ENCODE assay signal across 18 mouse cellular contexts in genomic region chr7:114748239-114748638, GRCm38 (mm10). TPM values are rescaled to one million over a fixed set of nuclear protein-coding genes. Genes with fewer than 3 reads are reported as not detected.
A peak's percentile ranks its signal among the peaks of the same experiment; 100 is the strongest.
DNase-seq lines count a peak whose midpoint lies in the region; ATAC-seq and TF ChIP-seq lines count a peak whose summit lies in the region.
"Had no signal": no experiment of that assay in that cellular context is flagged by ENCODE, and none has a peak within 500 bp of the region (broad histone marks: within the 10 kb centered on the region; RNA-seq: fewer than 3 reads in every experiment).

No protein-coding gene starts in this region.

- 0 out of 2 replicates have a peak overlapping the region, but pooled peaks have one; percentile 36 for H3K27ac ChIP-seq in hindbrain, embryonic 10.5 days
- H3K27ac ChIP-seq in hindbrain, embryonic 12.5 days = no peak overlapping the region
- no peak overlapping the region for H3K27ac ChIP-seq in neural tube, embryonic 13.5 days (replicated peaks)
- H3K27ac ChIP-seq in neural tube, embryonic 15.5 days (replicated peaks) = no peak overlapping the region
- peak overlapping the region; percentile 70 for H3K27ac ChIP-seq in cortical plate, adult 2 months (ENCODE audit: insufficient read depth, low read length)
- H3K27ac ChIP-seq in embryonic facial prominence, embryonic 11.5 days (replicated peaks; ENCODE audit: low read depth, low read length) = no peak overlapping the region
- H3K27ac ChIP-seq: forebrain, embryonic 13.5 days; heart, embryonic 15.5 days; hindbrain, embryonic 15.5 days had no signal

- no peak for TF ChIP-seq POLR2A in cortical plate, adult 2 months (IDR thresholded peaks at IDR 0.05; ENCODE audit: extremely low read depth, insufficient read depth, low read length)

- no peak overlapping the region for H3K9ac ChIP-seq in hindbrain, embryonic 12.5 days
- H3K9ac ChIP-seq in neural tube, embryonic 13.5 days = no peak overlapping the region
- H3K9ac ChIP-seq in neural tube, embryonic 15.5 days (replicated peaks) = no peak overlapping the region
- no peak overlapping the region for H3K9ac ChIP-seq in embryonic facial prominence, embryonic 11.5 days (replicated peaks; ENCODE audit: low read length)
- H3K9ac ChIP-seq: forebrain, embryonic 13.5 days; forebrain, postnatal 0 days; heart, embryonic 15.5 days; hindbrain, embryonic 15.5 days had no signal

- no peaks in the 10 kb centered on the region for H3K9me3 ChIP-seq in hindbrain, embryonic 10.5 days
- H3K9me3 ChIP-seq in hindbrain, embryonic 12.5 days (replicated peaks) = no peaks in the 10 kb centered on the region
- no peaks in the 10 kb centered on the region for H3K9me3 ChIP-seq in neural tube, embryonic 13.5 days
- H3K9me3 ChIP-seq in neural tube, embryonic 15.5 days (replicated peaks) = no peaks in the 10 kb centered on the region
- no peaks in the 10 kb centered on the region for H3K9me3 ChIP-seq in embryonic facial prominence, embryonic 11.5 days (replicated peaks; ENCODE audit: control insufficient read depth, low read length)
- H3K9me3 ChIP-seq: forebrain, embryonic 13.5 days; heart, embryonic 15.5 days; hindbrain, embryonic 15.5 days had no signal

- 65% methylated on average over 4 of the region's 4 CpGs for WGBS in hindbrain, embryonic 10.5 days
- WGBS in hindbrain, embryonic 12.5 days = 67% methylated on average over 4 of the region's 4 CpGs
- 74% methylated on average over 4 of the region's 4 CpGs for WGBS in neural tube, embryonic 13.5 days
- 74% methylated on average over 4 of the region's 4 CpGs for WGBS in neural tube, embryonic 15.5 days
- 67% methylated on average over 4 of the region's 4 CpGs for WGBS in embryonic facial prominence, embryonic 11.5 days

- no peaks in the 10 kb centered on the region for H3K36me3 ChIP-seq in hindbrain, embryonic 10.5 days
- no peaks in the 10 kb centered on the region for H3K36me3 ChIP-seq in hindbrain, embryonic 12.5 days
- H3K36me3 ChIP-seq in neural tube, embryonic 13.5 days = no peaks in the 10 kb centered on the region
- no peaks in the 10 kb centered on the region for H3K36me3 ChIP-seq in neural tube, embryonic 15.5 days
- no peaks in the 10 kb centered on the region for H3K36me3 ChIP-seq in embryonic facial prominence, embryonic 11.5 days (replicated peaks; ENCODE audit: control insufficient read depth, insufficient read depth, low read depth, low read length)
- H3K36me3 ChIP-seq: heart, embryonic 15.5 days; hindbrain, embryonic 15.5 days had no signal

- no peak for TF ChIP-seq CTCF in cortical plate, adult 2 months (IDR thresholded peaks at IDR 0.05; ENCODE audit: extremely low read depth, insufficient read depth, low read length)

- H3K4me2 ChIP-seq in hindbrain, embryonic 12.5 days (replicated peaks) = no peak overlapping the region
- 0 out of 2 replicates have a peak overlapping the region, but pooled peaks have one; percentile 11 for H3K4me2 ChIP-seq in neural tube, embryonic 13.5 days
- H3K4me2 ChIP-seq in neural tube, embryonic 15.5 days = no peak overlapping the region
- no peak overlapping the region for H3K4me2 ChIP-seq in embryonic facial prominence, embryonic 11.5 days (ENCODE audit: low read depth, low read length)
- H3K4me2 ChIP-seq: forebrain, embryonic 13.5 days; heart, embryonic 11.5 days; heart, embryonic 15.5 days; hindbrain, embryonic 15.5 days had no signal

- H3K4me1 ChIP-seq in hindbrain, embryonic 10.5 days (replicated peaks) = peaks cover 33% of the 10 kb centered on the region
- H3K4me1 ChIP-seq in hindbrain, embryonic 12.5 days = peaks cover 11% of the 10 kb centered on the region; the same call in 1 of the 2 replicates
- H3K4me1 ChIP-seq in neural tube, embryonic 13.5 days (replicated peaks) = peaks cover 15% of the 10 kb centered on the region
- peaks cover 15% of the 10 kb centered on the region for H3K4me1 ChIP-seq in neural tube, embryonic 15.5 days
- no peaks in the 10 kb centered on the region for H3K4me1 ChIP-seq in cortical plate, adult 2 months (ENCODE audit: control insufficient read depth, insufficient read depth, low read length)
- peaks cover 3% of the 10 kb centered on the region; the same call in 1 of the 2 replicates for H3K4me1 ChIP-seq in embryonic facial prominence, embryonic 11.5 days (ENCODE audit: control insufficient read depth, insufficient read depth, low read length)

- no peak for ATAC-seq in hindbrain, embryonic 12.5 days (ENCODE audit: low FRiP score)
- no peak for ATAC-seq in neural tube, embryonic 13.5 days (ENCODE audit: low read depth)
- ATAC-seq in neural tube, embryonic 15.5 days (ENCODE audit: low FRiP score) = no peak
- ATAC-seq in embryonic facial prominence, embryonic 11.5 days (replicated peaks; ENCODE audit: insufficient number of reproducible peaks, low FRiP score, low TSS enrichment, low read depth) = 0 out of 2 replicates have a peak, but pooled peaks have one; percentile 6
- no peak for ATAC-seq in activated CD4-positive, CD25-positive, alpha-beta regulatory T cell, adult 4 months
- ATAC-seq: forebrain, embryonic 13.5 days; forebrain, postnatal 0 days; intestine, embryonic 16.5 days had no signal

- no peak for DNase-seq in hindbrain, embryonic 10.5 days (ENCODE audit: low spot score)
- DNase-seq in embryonic facial prominence, embryonic 11.5 days (ENCODE audit: low spot score) = no peak
- DNase-seq: adrenal gland, postnatal 10 days; cerebellum, postnatal 10 days; forebrain, postnatal 0 days; gastrocnemius, postnatal 25 days; heart, adult 18-20 months; heart, postnatal 14 days had no signal

- peaks cover 35% of the 10 kb centered on the region for H3K27me3 ChIP-seq in hindbrain, embryonic 10.5 days (ENCODE audit: insufficient read depth, poor library complexity, severe bottlenecking)
- H3K27me3 ChIP-seq in hindbrain, embryonic 12.5 days = peaks cover 6% of the 10 kb centered on the region
- no peaks in the 10 kb centered on the region for H3K27me3 ChIP-seq in neural tube, embryonic 13.5 days
- H3K27me3 ChIP-seq in neural tube, embryonic 15.5 days (replicated peaks) = 0 out of 2 replicates have a peak, but pooled peaks cover 3% of the 10 kb centered on the region
- no peaks in the 10 kb centered on the region for H3K27me3 ChIP-seq in embryonic facial prominence, embryonic 11.5 days (ENCODE audit: control insufficient read depth, insufficient read depth, low read length)

- no peak overlapping the region for H3K4me3 ChIP-seq in hindbrain, embryonic 10.5 days
- H3K4me3 ChIP-seq in hindbrain, embryonic 12.5 days = no peak overlapping the region
- no peak overlapping the region for H3K4me3 ChIP-seq in neural tube, embryonic 13.5 days
- no peak overlapping the region for H3K4me3 ChIP-seq in neural tube, embryonic 15.5 days (replicated peaks)
- H3K4me3 ChIP-seq in cortical plate, adult 2 months (ENCODE audit: insufficient read depth, low read length) = no peak overlapping the region
- no peak overlapping the region for H3K4me3 ChIP-seq in embryonic facial prominence, embryonic 11.5 days (ENCODE audit: low read depth, low read length)
- H3K4me3 ChIP-seq: forebrain, embryonic 13.5 days; heart, embryonic 15.5 days; hindbrain, embryonic 15.5 days had no signal

RNA-seq across cellular contexts. Expression of gene Insc, which starts 4.7 kb away (rescaled TPM):
- polyA plus RNA-seq in hindbrain, embryonic 10.5 days (2016; fragmentation: Nextera tagmentation; extraction: Ambion mirVana) = 8.1 and 11.1 TPM in 2 replicates
- 3.1 and 5.2 TPM in 2 replicates for polyA plus RNA-seq in hindbrain, embryonic 12.5 days (2016; fragmentation: Nextera tagmentation; extraction: Ambion mirVana)
- 9.3 and 11.4 TPM in 2 replicates for polyA plus RNA-seq in neural tube, embryonic 13.5 days (2015; fragmentation: Nextera tagmentation; extraction: Ambion mirVana)
- 4.7 and 5.1 TPM in 2 replicates for polyA plus RNA-seq in neural tube, embryonic 15.5 days (2015; fragmentation: Nextera tagmentation; extraction: Ambion mirVana)
- polyA plus RNA-seq in cortical plate, adult 2 months (2012; rRNA removed) = 6.0 and 9.1 TPM in 2 replicates
- polyA plus RNA-seq in embryonic facial prominence, embryonic 11.5 days (2014; fragmentation: Nextera tagmentation; extraction: Ambion mirVana) = 5.1 and 5.6 TPM in 2 replicates
- 1 to 10 TPM in 1 of 2 experiments, not detected in 1; 1.2 TPM for polyA plus RNA-seq in activated CD4-positive, CD25-positive, alpha-beta regulatory T cell, adult 4 months (2017; shearing (Covaris generic))

RNA-seq across cellular contexts. Expression of gene Calcb, which starts 29.8 kb away (rescaled TPM):
- not detected in 2 replicates for polyA plus RNA-seq in hindbrain, embryonic 10.5 days (2016; fragmentation: Nextera tagmentation; extraction: Ambion mirVana)
- polyA plus RNA-seq in hindbrain, embryonic 12.5 days (2016; fragmentation: Nextera tagmentation; extraction: Ambion mirVana) = 0.40 TPM in 1 of 2 replicates, not detected in the other
- 6.2 and 6.3 TPM in 2 replicates for polyA plus RNA-seq in neural tube, embryonic 13.5 days (2015; fragmentation: Nextera tagmentation; extraction: Ambion mirVana)
- 19.9 and 28.0 TPM in 2 replicates for polyA plus RNA-seq in neural tube, embryonic 15.5 days (2015; fragmentation: Nextera tagmentation; extraction: Ambion mirVana)
- 0.32 and 0.73 TPM in 2 replicates for polyA plus RNA-seq in cortical plate, adult 2 months (2012; rRNA removed)
- 0.60 and 0.66 TPM in 2 replicates for polyA plus RNA-seq in embryonic facial prominence, embryonic 11.5 days (2014; fragmentation: Nextera tagmentation; extraction: Ambion mirVana)
- polyA plus RNA-seq in activated CD4-positive, CD25-positive, alpha-beta regulatory T cell, adult 4 months (2017; shearing (Covaris generic)) = not detected
- polyA plus RNA-seq: forebrain, embryonic 13.5 days; forebrain, postnatal 0 days had no signal

Comparison
In these comparisons a context has a peak if more than half of its experiments do, and no peak if none do; other contexts are left out.
1. H3K27ac ChIP-seq: peak in hindbrain, embryonic 10.5 days (single experiment) and cortical plate, adult 2 months (single experiment); none in hindbrain, embryonic 12.5 days (single experiment), neural tube, embryonic 13.5 days (single experiment), neural tube, embryonic 15.5 days (single experiment) and embryonic facial prominence, embryonic 11.5 days (single experiment).